Mouse (Mus musculus) ES-E14 (cell line): ENCODE measurements around the gene Aldh1l1.

Experiments used
- CHD2 ChIP-seq: IDR thresholded peaks from 2 replicates; pipeline ENCODE4 v1.6.1; 2014; ENCODE audit warnings: mild to moderate bottlenecking, low read depth, low read length, inconsistent platforms
- HCFC1 ChIP-seq: IDR thresholded peaks from 2 replicates; pipeline ENCODE4 v1.6.1; 2012; ENCODE audit warnings: low read length, inconsistent platforms, borderline replicate concordance; ENCODE audit not compliant: insufficient read depth
- MAFK ChIP-seq: IDR thresholded peaks from 2 replicates; pipeline ENCODE4 v1.6.1; 2014; ENCODE audit warnings: mild to moderate bottlenecking, low read depth, low read length, inconsistent platforms; ENCODE audit not compliant: insufficient read depth
- ZC3H11A ChIP-seq: IDR thresholded peaks from 2 replicates; pipeline ENCODE4 v1.6.1; 2012; ENCODE audit warnings: low read depth, mild to moderate bottlenecking, inconsistent platforms, low read length, borderline replicate concordance
- ZNF384 ChIP-seq: IDR thresholded peaks from 2 replicates; pipeline ENCODE4 v1.6.1; 2012; ENCODE audit warnings: low read depth, low read length, inconsistent platforms

DNA sequence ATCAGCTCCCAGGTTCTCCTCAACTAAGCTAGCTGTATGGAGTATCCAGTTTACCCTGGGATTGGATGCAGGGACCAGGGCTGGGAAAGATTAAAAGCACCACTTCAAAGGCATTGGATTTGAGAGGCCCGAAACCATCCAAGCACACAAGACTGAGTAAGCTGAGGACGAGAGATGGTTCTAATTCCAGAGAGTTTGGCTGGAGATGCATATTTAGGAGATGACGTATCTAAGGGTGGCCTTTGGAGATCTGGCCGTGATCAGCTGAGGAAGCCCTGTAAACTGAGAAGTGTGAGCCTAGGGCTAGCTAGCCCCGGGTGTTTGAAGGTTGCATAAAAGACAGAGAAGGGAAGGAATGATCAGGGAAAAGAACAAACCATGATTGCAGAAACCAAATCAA lies 101.9 kb downstream of the Aldh1l1 start:
- TF ChIP-seq ZNF384 (no peak), CHD2 (no peak), HCFC1 (no peak), MAFK (no peak), ZC3H11A (no peak)
